Mouse (Mus musculus): ENCODE measurements around the gene Alg12. TPM values are rescaled to one million over a fixed set of nuclear protein-coding genes. Genes with fewer than 3 reads are reported as not detected.
"Not testable (repeated sequence)": the region's sequence is repeated elsewhere in the genome, so short reads cannot be mapped to it uniquely, and the experiment has no call there.

Gene Alg12
- total and polyA plus RNA-seq, 3 experiments, result 7.2 to 11.0 (median 8.7) TPM

- Histone ChIP-seq H3K79me2 (replicated peaks; ENCODE audit: control insufficient read depth, insufficient read depth, low read length) (no peaks in the 10 kb centered on the region), H3K4me1 (ENCODE audit: control insufficient read depth, insufficient read depth, low read length) (no peaks in the 10 kb centered on the region), H3K36me3 (ENCODE audit: control insufficient read depth, insufficient read depth, low read length) (no peaks in the 10 kb centered on the region), H3K27ac (no peak overlapping the region), H3K9ac (ENCODE audit: low read depth, low read length) (no peak overlapping the region), H3K27me3 (ENCODE audit: control insufficient read depth, insufficient read depth, low read length) (no peaks in the 10 kb centered on the region), H3K4me3 (no peak overlapping the region)
- intact Hi-C loops (cut with DNase I), result no loop called here
- no peak for TF ChIP-seq POLR2A (IDR thresholded peaks at IDR 0.05; ENCODE audit: insufficient read depth, low read depth, low read length)
- no peak for TF ChIP-seq CTCF (IDR thresholded peaks at IDR 0.05)
- TF ChIP-seq EP300 (IDR thresholded peaks at IDR 0.05; ENCODE audit: insufficient read depth, low read depth, low read length), result no peak
- WGBS, result 83% methylated on average over 6 of the region's 6 CpGs
- DNase-seq, result no peak
These were observed 16.8 kb downstream of the Alg12 start for GRCm38 (mm10) chr15:88802348-88802747.

- WGBS, result 83% methylated on average over 3 of the region's 3 CpGs
- Histone ChIP-seq H3K36me3 (ENCODE audit: control insufficient read depth, insufficient read depth, low read length) (no peaks in the 10 kb centered on the region), H3K27ac (no peak overlapping the region), H3K4me3 (no peak overlapping the region), H3K27me3 (ENCODE audit: control insufficient read depth, insufficient read depth, low read length) (no peaks in the 10 kb centered on the region), H3K4me1 (ENCODE audit: control insufficient read depth, insufficient read depth, low read length) (no peaks in the 10 kb centered on the region), H3K79me2 (replicated peaks; ENCODE audit: control insufficient read depth, insufficient read depth, low read length) (no peaks in the 10 kb centered on the region), H3K9ac (ENCODE audit: low read depth, low read length) (no peak overlapping the region)
- DNase-seq, result no peak
- TF ChIP-seq EP300 (IDR thresholded peaks at IDR 0.05; ENCODE audit: insufficient read depth, low read depth, low read length) (no peak), POLR2A (IDR thresholded peaks at IDR 0.05; ENCODE audit: insufficient read depth, low read depth, low read length) (no peak)
- intact Hi-C loops (cut with DNase I), result no loop called here
These were observed 17.2 kb downstream of the Alg12 start for GRCm38 (mm10) chr15:88801903-88802302.

- TF ChIP-seq CTCF (IDR thresholded peaks at IDR 0.05) (no peak), EP300 (IDR thresholded peaks at IDR 0.05; ENCODE audit: insufficient read depth, low read depth, low read length) (no peak), POLR2A (IDR thresholded peaks at IDR 0.05; ENCODE audit: insufficient read depth, low read depth, low read length) (no peak)
- WGBS, result 73% methylated on average over 6 of the region's 6 CpGs
- Histone ChIP-seq H3K9ac (ENCODE audit: low read depth, low read length) (no peak overlapping the region), H3K79me2 (replicated peaks; ENCODE audit: control insufficient read depth, insufficient read depth, low read length) (no peaks in the 10 kb centered on the region), H3K27ac (no peak overlapping the region), H3K4me1 (ENCODE audit: control insufficient read depth, insufficient read depth, low read length) (no peaks in the 10 kb centered on the region), H3K36me3 (ENCODE audit: control insufficient read depth, insufficient read depth, low read length) (no peaks in the 10 kb centered on the region), H3K27me3 (ENCODE audit: control insufficient read depth, insufficient read depth, low read length) (no peaks in the 10 kb centered on the region), H3K4me3 (no peak overlapping the region)
- intact Hi-C loops (cut with DNase I), result no loop called here
- no peak for DNase-seq
These were observed 18.2 kb downstream of the Alg12 start for GRCm38 (mm10) chr15:88800921-88801354.

- 72% methylated on average over 11 of the region's 11 CpGs for WGBS
- no peak for TF ChIP-seq EP300 (IDR thresholded peaks at IDR 0.05; ENCODE audit: insufficient read depth, low read depth, low read length)
- TF ChIP-seq CTCF (IDR thresholded peaks at IDR 0.05), result no peak
- TF ChIP-seq POLR2A (IDR thresholded peaks at IDR 0.05; ENCODE audit: insufficient read depth, low read depth, low read length), result no peak
- no peaks in the 10 kb centered on the region for H3K4me1 ChIP-seq (ENCODE audit: control insufficient read depth, insufficient read depth, low read length)
- no peaks in the 10 kb centered on the region for H3K79me2 ChIP-seq (replicated peaks; ENCODE audit: control insufficient read depth, insufficient read depth, low read length)
- no peaks in the 10 kb centered on the region for H3K36me3 ChIP-seq (ENCODE audit: control insufficient read depth, insufficient read depth, low read length)
- H3K4me3 ChIP-seq, result no peak overlapping the region
- no peaks in the 10 kb centered on the region for H3K27me3 ChIP-seq (ENCODE audit: control insufficient read depth, insufficient read depth, low read length)
- intact Hi-C loops (cut with DNase I), result no loop called here
- H3K9ac ChIP-seq (ENCODE audit: low read depth, low read length), result no peak overlapping the region
- no peak for DNase-seq
- H3K27ac ChIP-seq, result no peak overlapping the region
These were observed 19.2 kb downstream of the Alg12 start for GRCm38 (mm10) chr15:88799950-88800371.

GRCm38 (mm10) chr15:88794729-88795128 lies 24.4 kb downstream of the Alg12 start:
- H3K36me3 ChIP-seq (ENCODE audit: control insufficient read depth, insufficient read depth, low read length); H3K79me2 ChIP-seq (replicated peaks; ENCODE audit: control insufficient read depth, insufficient read depth, low read length); H3K27ac ChIP-seq; H3K4me1 ChIP-seq (ENCODE audit: control insufficient read depth, insufficient read depth, low read length); intact Hi-C loops (cut with DNase I); H3K4me3 ChIP-seq; H3K27me3 ChIP-seq (ENCODE audit: control insufficient read depth, insufficient read depth, low read length); H3K9ac ChIP-seq (ENCODE audit: low read depth, low read length); DNase-seq: not testable (repeated sequence)
- WGBS, result 78% methylated on average over 5 of the region's 5 CpGs

GRCm38 (mm10) chr15:88792140-88792850 lies 26.8 kb downstream of the Alg12 start:
- no peaks in the 10 kb centered on the region for H3K4me1 ChIP-seq (ENCODE audit: control insufficient read depth, insufficient read depth, low read length)
- TF ChIP-seq CTCF (IDR thresholded peaks at IDR 0.05), result no peak
- TF ChIP-seq EP300 (IDR thresholded peaks at IDR 0.05; ENCODE audit: insufficient read depth, low read depth, low read length), result no peak
- no peak for TF ChIP-seq POLR2A (IDR thresholded peaks at IDR 0.05; ENCODE audit: insufficient read depth, low read depth, low read length)
- no peaks in the 10 kb centered on the region for H3K27me3 ChIP-seq (ENCODE audit: control insufficient read depth, insufficient read depth, low read length)
- no peaks in the 10 kb centered on the region for H3K79me2 ChIP-seq (replicated peaks; ENCODE audit: control insufficient read depth, insufficient read depth, low read length)
- 80% methylated on average over 4 of the region's 4 CpGs for WGBS
- no peak for DNase-seq
- no peaks in the 10 kb centered on the region for H3K36me3 ChIP-seq (ENCODE audit: control insufficient read depth, insufficient read depth, low read length)
- H3K4me3 ChIP-seq, result no peak overlapping the region
- intact Hi-C loops (cut with DNase I), result no loop called here
- no peak overlapping the region for H3K9ac ChIP-seq (ENCODE audit: low read depth, low read length)
- no peak overlapping the region for H3K27ac ChIP-seq
